Mouse (Mus musculus) bone marrow, adult 2 months (tissue): ENCODE results near the gene Tgfb1i1.

ENCODE experiments used
- CTCF ChIP-seq: fragments of 200-500 bp; IDR thresholded peaks from 2 replicates; pipeline ENCODE4 v1.5.1; 2011; ENCODE audit warnings: low read length, control low read depth; ENCODE audit not compliant: control insufficient read depth, insufficient read depth
- POLR2A ChIP-seq: fragments of 200-500 bp; IDR thresholded peaks from 2 replicates; pipeline ENCODE4 v1.6.1; 2011; ENCODE audit warnings: low read depth, mild to moderate bottlenecking, control low read depth, low read length, borderline replicate concordance; ENCODE audit not compliant: control insufficient read depth

DNA sequence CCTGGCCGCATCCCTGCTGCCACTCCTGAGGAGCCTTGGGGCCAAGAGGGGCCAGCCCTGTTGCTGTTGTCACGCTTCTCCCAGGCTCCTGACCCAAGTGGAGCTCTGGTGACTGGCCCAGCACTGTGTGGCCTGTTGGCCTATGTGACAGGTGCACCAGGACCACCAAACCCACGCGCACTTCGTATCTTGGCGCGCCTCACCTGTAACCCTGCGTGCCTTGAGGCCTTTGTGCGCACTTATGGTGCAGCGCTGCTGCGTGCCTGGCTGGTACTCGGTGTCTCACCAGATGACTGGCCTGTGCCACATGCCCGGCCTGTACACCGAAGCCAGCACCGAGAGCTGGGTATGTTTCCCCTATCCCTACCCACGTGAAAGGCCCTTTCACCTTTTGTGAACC lies 4.3 kb upstream of the Tgfb1i1 start:
- TF ChIP-seq CTCF (no peak), POLR2A (no peak)
